Mouse (Mus musculus) testis, adult 2 months (tissue): Measurements from ENCODE around the gene Wdr47. TPM values are rescaled to one million over a fixed set of nuclear protein-coding genes. Genes with fewer than 3 reads are reported as not detected.
"Not testable (repeated sequence)": the region's sequence is repeated elsewhere in the genome, so short reads cannot be mapped to it uniquely, and the experiment has no call there.

Experiments used
- H3K27ac ChIP-seq: fragments of 200-500 bp; 2 replicates; pipeline ENCODE4 v1.5.1; 2012; ENCODE audit warnings: low read depth, low read length; ENCODE audit not compliant: control insufficient read depth, insufficient read depth
- H3K27me3 ChIP-seq: fragments of 200-500 bp; 2 replicates; pipeline ENCODE4 v1.6.1; 2012; ENCODE audit warnings: mild to moderate bottlenecking, low read length, moderate library complexity; ENCODE audit not compliant: control insufficient read depth, insufficient read depth
- H3K36me3 ChIP-seq: fragments of 200-500 bp; 2 replicates; pipeline ENCODE4 v1.6.1; 2012; ENCODE audit warnings: mild to moderate bottlenecking, low read length; ENCODE audit not compliant: control insufficient read depth, insufficient read depth
- H3K4me1 ChIP-seq: fragments of 200-500 bp; 2 replicates; pipeline ENCODE4 v1.6.1; 2012; ENCODE audit warnings: low read length; ENCODE audit not compliant: control insufficient read depth, insufficient read depth
- H3K4me3 ChIP-seq: fragments of 200-500 bp; 2 replicates; pipeline ENCODE4 v1.5.1; 2012; ENCODE audit warnings: low read depth, mild to moderate bottlenecking, low read length, moderate library complexity, mixed read lengths; ENCODE audit not compliant: control insufficient read depth
- CTCF ChIP-seq: fragments of 200-500 bp; IDR thresholded peaks from 2 replicates; pipeline ENCODE4 v1.5.1; 2012; ENCODE audit warnings: low read depth, mild to moderate bottlenecking, inconsistent platforms, low read length, moderate library complexity; ENCODE audit not compliant: control insufficient read depth, insufficient read depth, insufficient replicate concordance
- POLR2A ChIP-seq: fragments of 200-500 bp; IDR thresholded peaks from 2 replicates; pipeline ENCODE4 v1.6.1; 2012; ENCODE audit warnings: low read depth, mild to moderate bottlenecking, inconsistent platforms, low read length, moderate library complexity; ENCODE audit not compliant: control insufficient read depth
- polyA plus RNA-seq: library from polyadenylated mRNA; depleted of rRNA; stranded (reverse); fragments of >200 nt; gene quantifications from 2 replicates; pipeline ENCODE4 v1.2.3, GENCODE M21; 2012

The Wdr47 gene
- polyA plus RNA-seq, 1 experiment = 14.3 TPM

GRCm38 (mm10) chr3:108655486-108655885 is 64.4 kb downstream of the Wdr47 start:
- TF ChIP-seq POLR2A (no peak), CTCF (no peak)
- Histone ChIP-seq H3K27ac (no peak overlapping the region), H3K4me3 (no peak overlapping the region), H3K4me1 (peaks cover 11% of the 10 kb centered on the region), H3K36me3 (no peaks in the 10 kb centered on the region), H3K27me3 (no peaks in the 10 kb centered on the region)

GRCm38 (mm10) chr3:108658612-108659011 is 67.5 kb downstream of the Wdr47 start:
- no peak overlapping the region for H3K4me3 ChIP-seq
- H3K27ac ChIP-seq = no peak overlapping the region
- TF ChIP-seq CTCF (no peak), POLR2A (no peak)
- H3K27me3 ChIP-seq = no peaks in the 10 kb centered on the region
- no peaks in the 10 kb centered on the region for H3K36me3 ChIP-seq
- peaks cover 8% of the 10 kb centered on the region for H3K4me1 ChIP-seq

- no peak for TF ChIP-seq POLR2A
- no peak for TF ChIP-seq CTCF
Measured at GRCm38 (mm10) chr3:108660941-108661340, 69.9 kb downstream of the Wdr47 start.

DNA sequence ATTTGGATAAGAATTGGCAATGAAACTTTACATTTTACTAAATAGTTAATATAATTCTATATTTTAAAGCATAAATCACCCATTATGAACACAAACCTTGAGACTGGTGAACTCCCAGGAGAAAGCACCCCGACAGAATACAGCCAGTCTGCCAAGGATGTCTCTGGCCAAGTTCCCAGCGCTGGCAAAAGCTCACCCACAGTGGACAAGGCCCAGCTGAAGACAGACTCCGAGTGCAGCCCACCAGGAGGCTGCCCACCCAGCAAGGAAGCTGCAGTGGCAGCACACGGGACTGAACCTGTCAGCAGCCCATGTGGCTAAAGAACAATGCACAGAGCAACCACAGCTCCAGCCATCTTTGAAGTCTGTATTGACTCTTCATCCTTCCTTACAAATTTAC is 85.5 kb downstream of the Wdr47 start:
- Histone ChIP-seq H3K27me3 (no peaks in the 10 kb centered on the region), H3K4me1 (no peaks in the 10 kb centered on the region), H3K4me3 (no peak overlapping the region), H3K36me3 (peaks cover 1% of the 10 kb centered on the region), H3K27ac (no peak overlapping the region)
- no peak for TF ChIP-seq CTCF

More at GRCm38 (mm10) chr3:108660941-108661340, 69.9 kb downstream of the Wdr47 start:
- Histone ChIP-seq H3K27me3 (no peaks in the 10 kb centered on the region), H3K4me1 (no peaks in the 10 kb centered on the region), H3K4me3 (no peak overlapping the region), H3K36me3 (peaks cover 1% of the 10 kb centered on the region; the same call in 1 of the 2 replicates), H3K27ac (no peak overlapping the region)

- H3K36me3 ChIP-seq = peaks cover 4% of the 10 kb centered on the region
- TF ChIP-seq CTCF (no peak), POLR2A (no peak)
- no peaks in the 10 kb centered on the region for H3K27me3 ChIP-seq
- H3K4me3 ChIP-seq = no peak overlapping the region
- no peaks in the 10 kb centered on the region for H3K4me1 ChIP-seq
- H3K27ac ChIP-seq = no peak overlapping the region
Measured at GRCm38 (mm10) chr3:108681004-108681403, 89.9 kb downstream of the Wdr47 start.

DNA sequence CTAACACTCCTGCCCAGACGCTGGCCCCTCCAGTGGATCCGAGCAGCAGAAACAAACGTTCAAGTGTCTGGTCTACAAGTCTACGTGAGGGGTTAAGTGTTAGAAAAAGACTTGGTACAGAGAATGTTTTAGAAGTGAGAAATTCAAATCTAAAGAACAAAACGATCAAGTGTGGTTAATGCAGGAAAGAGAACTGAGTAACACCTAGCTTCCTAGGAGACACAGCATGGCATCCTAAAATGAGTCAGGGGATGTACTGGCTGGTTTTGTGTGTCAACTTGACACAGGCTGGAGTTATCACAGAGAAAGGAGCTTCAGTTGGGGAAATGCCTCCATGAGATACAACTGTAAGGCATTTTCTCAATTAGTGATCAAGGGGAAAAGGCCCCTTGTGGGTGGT is 92.5 kb downstream of the Wdr47 start:
- not testable (repeated sequence) for H3K27me3 ChIP-seq, H3K27ac ChIP-seq, H3K4me3 ChIP-seq, H3K4me1 ChIP-seq, H3K36me3 ChIP-seq

GRCm38 (mm10) chr3:108685701-108686100 is 94.6 kb downstream of the Wdr47 start:
- Histone ChIP-seq H3K36me3 (peaks cover 6% of the 10 kb centered on the region), H3K4me3 (no peak overlapping the region), H3K27ac (no peak overlapping the region), H3K4me1 (no peaks in the 10 kb centered on the region), H3K27me3 (no peaks in the 10 kb centered on the region)
- no peak for TF ChIP-seq POLR2A
- no peak for TF ChIP-seq CTCF

- Histone ChIP-seq H3K4me1 (no peaks in the 10 kb centered on the region), H3K36me3 (peaks cover 2% of the 10 kb centered on the region), H3K4me3 (no peak overlapping the region), H3K27ac (no peak overlapping the region), H3K27me3 (no peaks in the 10 kb centered on the region)
- TF ChIP-seq CTCF = no peak
- no peak for TF ChIP-seq POLR2A
Measured at GRCm38 (mm10) chr3:108689015-108689441, 97.9 kb downstream of the Wdr47 start.
